Mouse (Mus musculus) gastrocnemius, postnatal 14 days (tissue): ENCODE measurements around the gene Slc25a47. TPM values are rescaled to one million over a fixed set of nuclear protein-coding genes. Genes with fewer than 3 reads are reported as not detected.
A peak's percentile ranks its signal among the peaks of the same experiment; 100 is the strongest.

Experiments used
- DNase-seq: peaks from one replicate; pipeline ENCODE4 v3.0.0; 2021; ENCODE audit warnings: mixed read lengths
- intact Hi-C: fragments of 180-260 bp; cut with DNase I; formaldehyde crosslinking; loops from one replicate; pipeline ENCODE4 v1.15.1; 2025; ENCODE audit warnings: low total_unique reads
- total RNA-seq, 2 experiments: library from RNA; stranded (reverse); gene quantifications; 2 replicates each; pipeline ENCODE4 v1.2.3; 2021

Slc25a47 gene
- total RNA-seq, 2 experiments from 2014 or later, result 4.5 to 6.0 TPM

DNA sequence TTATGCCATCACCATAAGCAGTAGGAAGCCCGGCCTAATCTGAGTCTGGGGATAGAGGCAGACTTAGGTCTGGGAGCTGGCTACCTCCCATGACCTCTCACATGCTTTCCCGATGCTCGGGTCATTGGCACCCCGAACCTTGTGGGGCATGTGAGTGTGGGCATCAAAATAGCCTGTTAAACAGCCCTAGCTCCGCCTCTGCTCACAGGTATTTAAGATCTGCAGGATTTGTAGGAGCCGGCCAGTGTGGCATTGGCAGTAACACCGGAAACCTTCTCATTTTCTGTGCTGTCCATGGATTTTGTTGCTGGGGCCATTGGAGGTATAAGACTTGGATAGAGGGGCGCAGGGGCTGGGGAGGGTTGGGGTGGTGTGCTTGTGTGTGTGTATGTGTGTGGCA, 15.0 kb downstream of the Slc25a47 start:
- intact Hi-C loops, result loop anchor here (5.0 kb wide), 1 partner anchor 39 kb away; no protein-coding TSS in a partner anchor
- no peak for DNase-seq

DNA sequence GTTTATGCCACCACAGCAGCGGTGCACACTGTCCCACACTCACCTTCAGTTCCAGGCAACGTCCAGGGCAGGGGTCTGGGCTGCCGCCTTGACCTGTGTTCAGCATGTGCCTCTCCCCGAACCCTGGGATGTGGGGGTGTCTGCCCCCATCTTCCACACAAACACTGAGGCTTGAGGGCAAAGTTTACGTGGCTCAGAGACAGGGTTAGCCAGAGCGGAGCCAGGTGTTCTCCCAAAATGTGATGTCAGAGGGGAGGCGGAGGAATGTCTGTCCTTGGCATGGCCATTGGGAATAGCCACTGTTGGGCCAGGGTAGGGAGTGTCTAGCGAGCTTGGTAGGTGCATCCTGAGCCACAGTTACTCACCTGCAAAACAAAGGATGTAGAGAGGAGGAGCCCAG, 17.0 kb downstream of the Slc25a47 start:
- intact Hi-C loops, result loop anchor here (5.0 kb wide), 1 partner anchor 41 kb away; no protein-coding TSS in a partner anchor

DNA sequence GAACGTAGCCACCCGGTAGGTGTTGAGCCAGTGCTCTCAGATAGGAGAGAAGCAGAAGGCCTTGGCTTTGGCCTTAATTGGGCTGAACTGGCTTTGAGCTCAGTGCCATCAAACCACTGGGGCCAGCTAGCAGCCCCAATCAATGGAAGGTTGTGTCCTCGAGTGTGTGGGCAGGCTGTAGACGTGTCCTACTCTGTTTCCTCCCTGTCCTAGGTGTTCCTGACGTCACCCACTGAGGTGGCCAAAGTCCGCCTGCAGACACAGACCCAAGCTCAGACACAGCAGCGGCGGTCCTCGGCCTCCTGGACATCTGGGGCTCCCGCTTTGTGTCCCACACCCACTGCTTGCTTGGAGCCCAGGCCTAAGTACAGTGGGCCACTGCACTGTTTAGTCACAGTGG, 19.2 kb downstream of the Slc25a47 start:
- intact Hi-C loops, result no loop called here
- no peak for DNase-seq

More for the DNA sequence above, 17.0 kb downstream of the Slc25a47 start:
- DNase-seq, result no peak

DNA sequence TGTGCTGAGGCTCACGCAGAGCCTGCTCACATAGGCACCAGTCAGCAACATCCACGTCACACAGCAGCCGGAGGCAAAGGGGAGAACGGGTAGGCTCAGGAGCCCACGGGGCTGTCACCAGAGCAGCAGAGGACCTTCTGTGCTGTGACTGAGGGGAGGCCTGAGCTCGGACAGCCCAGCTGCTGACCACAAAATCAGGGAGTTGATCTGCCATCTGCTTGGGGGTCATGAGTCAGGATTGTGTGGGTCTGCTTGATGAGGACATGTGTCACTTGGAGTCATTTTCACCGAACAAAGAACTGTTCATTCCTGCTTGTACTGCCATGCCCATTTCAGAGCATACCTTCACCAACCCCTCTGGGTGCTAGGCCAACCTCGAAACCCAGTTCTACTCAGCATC, 20.3 kb downstream of the Slc25a47 start:
- intact Hi-C loops, result no loop called here
- DNase-seq, result no peak

DNA sequence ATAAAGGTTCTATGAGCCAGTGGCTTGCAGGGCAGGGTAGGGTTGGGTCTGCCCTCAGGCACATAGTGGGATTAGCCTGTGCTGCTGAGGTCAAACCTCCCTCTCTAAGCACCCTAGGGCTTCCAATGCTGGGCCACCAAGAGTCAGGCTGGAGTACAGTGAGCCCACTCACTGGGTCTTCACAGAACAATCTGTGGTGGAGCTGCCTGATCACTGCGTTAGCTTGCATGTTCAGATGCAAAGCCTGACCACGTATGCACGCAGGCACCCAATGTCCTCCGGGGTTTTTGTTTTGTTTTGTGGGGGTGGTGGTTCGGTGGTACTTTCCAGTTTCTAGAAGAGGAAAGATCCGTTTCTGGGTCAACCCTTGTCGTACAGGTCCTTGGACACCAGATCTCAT, 21.3 kb downstream of the Slc25a47 start:
- DNase-seq, result no peak
- intact Hi-C loops, result no loop called here

DNA sequence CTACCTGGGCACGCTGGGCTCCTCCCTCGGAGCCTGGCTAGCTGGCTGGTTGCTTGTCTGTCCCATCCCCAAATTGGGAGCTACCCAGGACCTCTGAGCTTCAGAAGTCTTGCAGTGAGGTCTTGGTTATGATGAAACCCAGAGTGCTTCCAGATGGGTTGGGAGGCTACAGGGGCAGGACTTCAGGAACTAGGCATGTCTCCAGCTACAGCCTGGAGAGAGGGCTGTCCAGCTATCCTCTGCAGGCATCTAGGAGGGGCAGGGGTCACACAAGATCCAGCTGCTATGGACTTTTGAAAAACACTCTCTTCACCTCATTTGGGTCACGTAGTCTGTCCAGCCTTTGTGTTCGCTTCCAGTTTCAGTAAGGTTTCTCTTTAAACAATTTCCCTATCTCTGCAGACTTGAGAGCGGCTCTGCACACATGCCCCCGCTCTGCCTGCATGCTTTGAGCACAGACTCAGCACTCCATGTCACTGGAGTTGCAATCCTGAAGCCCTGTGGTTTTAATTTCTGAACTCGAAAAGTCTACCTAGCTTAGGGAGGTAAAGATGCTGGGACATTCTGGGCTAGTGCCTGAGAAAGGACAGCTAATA, 21.8 kb downstream of the Slc25a47 start:
- intact Hi-C loops, result no loop called here
- DNase-seq, result peak; percentile 57

DNA sequence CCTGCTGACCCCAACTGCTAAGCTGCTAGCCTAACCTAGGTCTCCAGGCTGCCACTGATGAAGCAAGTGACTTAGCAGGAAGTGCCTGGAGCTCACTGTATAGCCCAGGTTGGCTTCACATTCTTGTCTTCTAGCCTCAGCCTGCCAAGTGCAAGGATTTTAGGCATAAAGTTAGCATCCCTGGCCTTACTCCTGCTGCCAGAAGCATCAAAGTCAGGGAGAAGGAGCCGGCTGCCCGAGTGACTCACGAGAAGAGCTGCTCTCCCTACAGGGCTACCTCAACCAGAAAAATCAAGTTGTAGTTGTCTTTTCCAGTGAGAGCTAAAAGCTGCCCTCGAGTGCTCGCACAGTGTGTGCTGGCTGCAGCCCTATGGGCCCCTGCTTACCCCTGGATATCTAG, 22.6 kb downstream of the Slc25a47 start:
- intact Hi-C loops, result no loop called here
- no peak for DNase-seq

DNA sequence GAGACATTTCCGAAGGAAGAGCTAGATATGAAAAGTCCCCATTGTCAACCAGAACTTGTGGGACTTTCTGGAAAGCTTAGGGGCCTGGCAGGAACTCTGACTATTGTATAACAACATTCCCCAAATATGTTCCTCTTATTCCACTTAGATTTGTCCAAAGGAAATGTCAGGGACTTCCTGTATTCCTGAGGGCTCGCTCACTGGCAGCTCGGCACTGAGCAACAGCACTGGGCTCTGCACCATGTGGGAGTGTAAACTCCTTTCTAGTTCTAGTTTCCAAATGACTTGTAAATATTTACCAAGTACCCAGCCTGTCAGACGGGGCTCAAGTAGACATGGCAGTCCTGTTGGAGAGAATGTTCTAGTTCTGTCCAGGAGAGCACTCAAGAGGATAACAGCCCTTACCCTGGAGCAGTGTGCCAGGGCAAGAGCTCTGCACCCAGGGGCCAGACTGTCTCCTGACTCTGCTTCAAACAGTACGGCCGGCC, 29.2 kb downstream of the Slc25a47 start:
- no peak for DNase-seq
- intact Hi-C loops, result no loop called here

DNA sequence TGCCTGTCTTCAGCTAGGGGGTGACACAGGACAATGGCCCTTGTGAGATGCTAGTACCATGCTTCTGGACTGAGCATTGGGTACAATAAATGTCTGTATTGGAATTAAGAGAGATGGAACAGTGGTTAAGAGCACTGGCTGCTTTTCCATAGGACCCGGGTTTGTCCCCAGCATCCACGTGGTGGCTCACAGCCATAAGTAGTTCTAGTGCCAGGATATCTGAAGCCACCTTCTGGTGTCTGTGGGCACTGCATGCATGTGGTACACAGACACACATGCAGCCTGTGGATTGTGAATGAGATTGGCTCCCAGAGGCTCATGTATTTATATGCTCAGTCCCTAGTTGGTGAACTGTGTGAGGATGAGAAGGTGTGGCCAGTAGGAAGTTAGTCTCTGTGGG, 33.7 kb downstream of the Slc25a47 start:
- no peak for DNase-seq
- intact Hi-C loops, result no loop called here

DNA sequence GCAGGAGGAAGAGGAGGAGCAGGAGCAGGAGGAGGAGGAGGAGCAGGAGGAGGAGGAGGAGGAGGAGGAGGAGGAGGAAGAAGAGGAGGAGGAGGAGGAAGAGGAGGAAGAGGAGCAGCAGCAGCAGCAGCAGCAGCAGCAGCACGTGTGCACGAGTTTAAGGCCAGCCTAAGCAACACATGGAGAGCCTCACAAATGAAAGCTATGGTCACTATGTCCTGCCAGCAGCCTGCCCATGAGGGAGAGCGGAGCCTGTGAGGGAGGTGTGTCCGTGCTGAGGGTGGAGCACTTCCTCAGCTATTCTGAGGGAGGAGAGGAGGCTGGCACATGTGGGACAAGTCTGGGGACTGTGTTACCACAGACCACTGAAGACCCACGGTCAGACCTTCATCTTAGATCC, 37.3 kb downstream of the Slc25a47 start:
- no peak for DNase-seq
- intact Hi-C loops, result no loop called here

DNA sequence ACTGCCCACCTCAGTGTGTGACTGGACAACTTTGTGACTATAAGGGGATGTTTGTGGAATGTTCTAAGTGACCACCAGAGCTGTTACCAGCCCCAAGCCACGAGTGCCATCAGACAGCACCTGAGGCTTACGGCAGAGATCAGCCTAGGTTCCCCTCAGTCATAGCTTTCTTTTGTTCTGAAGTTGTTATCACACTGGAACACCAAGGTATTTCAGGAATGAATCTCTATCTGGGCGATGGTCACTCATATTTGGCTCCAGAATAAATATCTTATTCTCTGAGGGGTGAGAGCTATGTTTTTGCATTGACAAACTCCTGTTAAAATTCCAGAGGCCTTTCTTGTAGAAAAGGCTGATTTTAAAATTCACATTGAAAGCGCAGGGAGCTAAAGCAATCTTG, 43.3 kb downstream of the Slc25a47 start:
- intact Hi-C loops, result no loop called here
- DNase-seq, result no peak

DNA sequence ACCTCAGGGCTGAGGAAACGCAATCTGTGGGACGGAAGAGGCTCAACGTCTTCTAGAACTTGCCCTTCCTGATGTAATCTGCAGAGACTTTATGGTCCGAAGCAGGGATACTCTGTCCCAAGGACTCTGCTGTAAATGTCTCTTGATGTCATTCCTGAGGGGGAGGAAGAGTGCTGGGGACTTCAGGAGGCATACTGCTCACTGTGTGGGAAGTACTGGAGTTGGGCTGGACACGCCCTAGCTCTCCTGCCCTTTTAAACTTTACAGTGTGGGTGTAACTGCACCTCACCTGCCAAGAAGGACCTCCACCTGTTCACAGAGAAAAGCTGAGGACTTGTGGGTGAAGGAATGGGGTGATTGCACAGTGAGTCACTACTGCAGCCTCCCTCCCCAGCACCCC, 44.8 kb downstream of the Slc25a47 start:
- no peak for DNase-seq
- intact Hi-C loops, result loop anchor here (5.0 kb wide), 1 partner anchor 38 kb away; no protein-coding TSS in a partner anchor

DNA sequence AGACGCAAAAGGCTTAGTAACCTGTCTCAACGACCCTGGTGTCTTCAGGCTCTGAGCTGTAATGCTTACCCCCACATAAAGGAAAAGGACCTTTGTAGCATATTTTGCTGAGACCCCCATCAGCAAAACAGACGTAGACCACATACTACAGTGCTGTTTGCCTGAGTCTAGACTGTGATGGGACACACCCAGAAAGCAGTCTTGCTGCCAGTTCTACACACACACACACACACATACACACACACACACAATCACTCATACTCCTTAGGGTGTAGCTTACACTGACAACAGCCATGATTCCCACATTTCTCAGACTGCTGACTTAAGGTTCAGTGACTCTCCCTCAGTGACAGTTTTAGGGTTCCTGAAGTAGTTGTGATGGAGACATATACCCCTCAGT, 45.3 kb downstream of the Slc25a47 start:
- DNase-seq, result no peak
- intact Hi-C loops, result loop anchor here (5.0 kb wide), 1 partner anchor 39 kb away; no protein-coding TSS in a partner anchor

DNA sequence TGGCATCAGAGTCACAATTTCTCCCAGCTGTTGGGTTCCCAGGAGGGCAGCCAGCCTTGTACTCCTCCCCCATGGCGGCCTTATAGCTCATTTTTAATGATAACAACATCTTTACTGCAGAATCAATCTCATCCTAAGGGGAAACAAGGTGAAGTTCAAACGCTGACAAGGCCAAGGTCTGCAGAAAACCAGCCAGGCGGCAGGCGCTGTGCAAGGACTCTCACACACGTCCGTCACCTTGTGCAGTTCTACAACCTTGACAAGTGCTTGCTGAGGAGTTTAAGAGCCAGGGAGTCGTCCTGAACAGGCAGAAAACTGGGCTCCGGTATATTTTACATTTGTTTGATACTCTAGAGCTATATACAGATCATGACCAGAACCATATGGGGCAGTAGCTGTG, 46.9 kb downstream of the Slc25a47 start:
- intact Hi-C loops, result loop anchor here (5.0 kb wide), 1 partner anchor 40 kb away; no protein-coding TSS in a partner anchor
- DNase-seq, result no peak

DNA sequence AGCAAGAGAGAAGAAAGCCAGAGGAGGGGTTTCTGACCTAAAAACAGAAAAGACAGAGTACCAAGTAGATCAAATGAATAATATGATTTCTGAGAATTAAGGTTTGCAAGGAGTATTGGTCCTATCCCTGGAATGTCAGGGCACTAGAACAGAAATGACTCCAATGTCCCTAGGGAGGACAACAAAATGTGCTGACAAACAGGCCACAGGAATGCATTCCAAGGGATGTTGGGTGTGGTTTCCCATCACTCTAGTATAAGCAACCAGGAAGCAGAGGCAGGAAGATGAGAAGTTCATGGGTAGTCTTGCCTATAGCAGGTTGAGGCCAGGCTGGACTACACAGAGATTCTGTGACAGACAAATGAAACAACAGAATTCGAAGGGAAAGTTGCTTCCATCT, 50.1 kb downstream of the Slc25a47 start:
- intact Hi-C loops, result no loop called here
- DNase-seq, result no peak

DNA sequence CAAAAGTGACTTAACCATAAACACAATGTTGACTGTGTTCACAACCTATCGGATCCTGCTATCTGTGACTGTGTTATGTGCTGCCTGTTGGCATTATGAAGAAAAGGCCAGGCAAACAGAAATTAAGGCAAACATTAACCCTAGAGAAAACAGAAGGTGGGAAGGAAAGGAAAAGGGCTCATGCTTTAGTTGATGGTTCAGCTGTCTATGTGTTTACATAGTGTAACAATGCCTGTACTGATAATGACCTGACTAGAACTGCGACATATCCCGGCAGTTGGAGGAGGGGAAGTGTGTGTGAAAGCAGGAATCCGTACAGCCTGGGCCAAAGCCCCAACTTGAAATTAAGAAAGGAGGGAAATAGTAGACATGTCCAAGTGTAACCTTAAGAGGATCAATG, 51.2 kb downstream of the Slc25a47 start:
- intact Hi-C loops, result no loop called here
- no peak for DNase-seq

DNA sequence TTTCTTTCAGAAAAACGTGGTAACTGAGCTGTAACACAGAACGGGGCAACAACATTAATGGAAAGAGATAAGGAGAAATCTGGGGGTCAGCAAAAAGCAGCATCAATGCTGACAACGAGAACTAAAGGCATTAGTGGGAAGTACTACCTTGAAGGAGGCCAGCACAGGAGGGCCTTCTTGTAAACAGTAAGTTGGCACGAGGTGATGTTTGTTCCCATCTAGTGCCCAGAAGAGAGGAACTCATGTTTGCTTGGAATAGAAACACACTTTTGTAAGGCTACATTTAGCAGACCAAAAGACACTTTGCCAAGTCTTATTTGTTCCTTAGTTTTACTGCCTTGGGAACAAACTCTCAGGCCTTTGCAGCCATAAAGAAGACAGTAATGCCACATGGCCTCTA, 52.8 kb downstream of the Slc25a47 start:
- intact Hi-C loops, result no loop called here
- no peak for DNase-seq

DNA sequence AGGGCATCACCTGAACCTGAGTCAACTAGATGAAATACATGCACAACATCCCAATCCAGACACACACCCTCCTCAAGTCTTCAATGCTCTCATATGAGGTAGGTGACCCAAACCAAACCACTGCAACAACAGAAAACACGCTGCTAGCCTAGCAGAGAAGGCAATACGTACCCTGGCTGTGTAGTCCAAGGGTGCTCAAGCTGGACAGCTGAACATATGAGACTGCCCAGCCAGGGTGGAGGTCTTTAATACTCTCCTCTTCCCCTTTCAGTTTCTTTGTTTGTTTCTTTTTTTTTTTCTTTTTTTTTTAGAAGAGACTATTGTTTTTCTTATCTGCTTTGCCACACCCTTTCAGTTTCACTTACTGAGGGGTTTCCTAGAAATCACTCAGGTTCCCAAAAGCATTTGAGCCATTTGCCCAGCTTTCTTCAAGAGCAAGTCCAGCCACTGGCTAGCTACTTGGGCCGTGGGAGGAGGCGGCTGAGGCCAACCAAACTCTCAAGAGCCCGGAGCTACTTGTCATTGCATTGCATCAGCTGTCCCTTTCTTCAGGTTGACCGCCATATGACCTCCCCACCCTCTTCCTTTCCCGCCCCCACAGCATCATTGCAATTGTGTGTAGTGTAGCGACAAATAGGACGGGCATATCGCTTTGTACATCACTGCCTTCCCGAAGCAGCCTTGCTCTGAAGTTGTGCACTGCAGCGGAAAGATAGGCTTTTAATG, 57.3 kb downstream of the Slc25a47 start, which contains the start of gene Wdr25:
Gene Wdr25 (plus strand): TSS at position 643 of the 726 bp plus-strand sequence.
- intact Hi-C loops, result loop anchor here (5.0 kb wide), 2 partner anchors 81 to 101 kb away; partner anchors contain the start of gene Yy1

DNA sequence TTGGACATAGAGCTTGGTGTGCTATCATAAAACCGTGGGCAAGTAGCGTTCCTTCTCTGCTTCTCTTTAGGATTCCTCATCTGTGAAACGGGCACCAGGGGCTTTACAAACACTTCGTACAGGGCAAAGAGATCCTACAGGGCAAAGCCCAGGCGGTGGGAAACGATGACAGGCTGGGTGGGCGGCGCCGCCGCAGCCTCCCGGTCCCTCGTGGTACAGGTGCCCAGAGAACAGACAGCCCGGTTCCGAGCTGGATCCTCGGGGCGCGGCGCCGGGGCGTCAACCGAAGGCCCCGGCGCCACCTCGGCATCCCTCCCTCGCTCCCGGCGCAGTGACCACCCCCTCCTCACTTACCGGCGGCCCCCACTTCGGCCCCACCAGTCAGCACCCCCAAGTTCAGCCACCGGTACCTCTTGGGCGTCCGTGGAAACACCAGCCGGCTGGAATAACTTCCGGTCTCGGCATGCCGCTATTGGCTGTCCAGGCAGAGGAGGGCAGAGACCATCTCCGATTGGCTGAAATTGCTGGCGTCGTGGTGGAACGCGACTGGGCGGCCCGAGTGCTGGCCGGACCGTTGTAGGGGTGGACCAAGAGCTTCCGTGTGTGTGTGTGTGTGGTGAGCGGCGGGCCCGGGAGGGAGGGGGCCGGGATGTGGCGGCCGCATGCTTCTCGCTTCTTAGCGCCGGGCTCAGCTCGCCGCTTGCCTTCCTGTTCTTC, 58.0 kb downstream of the Slc25a47 start, which contains the start of gene Wars:
Gene Wars (minus strand): TSS at position 460 of the 717 bp plus-strand sequence.
- DNase-seq, result peak; percentile 96
- intact Hi-C loops, result loop anchor here (5.0 kb wide), 2 partner anchors 82 to 102 kb away; partner anchors contain the start of gene Yy1

More for the DNA sequence above, 57.3 kb downstream of the Slc25a47 start, which contains the start of gene Wdr25:
- no peak for DNase-seq

DNA sequence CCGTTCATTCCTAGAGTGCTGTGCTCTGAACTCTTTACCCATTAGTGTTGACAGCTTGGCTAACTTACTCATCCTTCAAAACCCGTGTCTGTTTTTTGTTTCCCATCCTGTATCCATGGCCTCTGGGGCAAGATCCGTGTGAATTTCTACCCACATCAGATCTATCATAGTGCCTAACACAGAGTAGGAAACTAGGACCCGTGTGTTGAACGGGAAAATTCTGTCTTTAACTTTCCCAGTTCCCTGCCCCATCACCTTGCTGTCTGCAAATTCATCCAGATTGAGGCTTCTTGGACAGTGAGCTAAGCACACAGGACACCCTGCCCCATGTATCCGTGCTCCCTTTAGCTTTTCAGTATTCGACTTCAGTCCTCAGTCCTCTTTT, 58.6 kb downstream of the Slc25a47 start:
- intact Hi-C loops, result loop anchor here (5.0 kb wide), 2 partner anchors 82 to 102 kb away; partner anchors contain the start of gene Yy1
- no peak for DNase-seq
